In the genomic region with DNA sequence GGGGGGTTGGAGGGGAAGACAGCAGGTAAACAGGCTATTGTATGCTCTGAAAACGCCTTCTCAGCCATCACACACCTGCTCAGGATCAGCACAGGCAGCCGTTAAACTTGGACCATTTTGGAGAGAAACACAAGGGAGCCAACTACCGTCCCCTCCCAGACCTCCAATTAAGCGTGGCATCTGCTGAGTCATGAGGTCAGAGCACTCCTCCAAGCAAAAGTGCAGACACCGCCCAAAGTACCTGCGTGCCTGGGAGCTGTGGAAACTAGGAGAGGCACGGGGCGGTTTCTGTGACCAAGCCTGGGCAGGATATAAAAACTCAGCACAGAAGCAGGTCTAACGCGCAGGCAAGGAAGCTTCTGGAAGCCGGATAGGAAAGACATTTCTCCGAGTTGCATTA, we compare ENCODE assay signal across 7 mouse cellular contexts. TPM values are rescaled to one million over a fixed set of nuclear protein-coding genes. Genes with fewer than 3 reads are reported as not detected.
DNase-seq lines count a peak whose midpoint lies in the region.

No protein-coding gene starts in this region.

- no peak overlapping the region for H3K27ac ChIP-seq in forebrain, embryonic 10.5 days

- peak; percentile 41 to 76 for DNase-seq in urinary bladder, adult 18-20 months (ENCODE audit: low spot score in 2 of 2)
- DNase-seq in urinary bladder, postnatal 10 days (ENCODE audit: low spot score) = no peak
- peak; percentile 76 for DNase-seq in kidney, adult 18-20 months
- DNase-seq in lung, postnatal 10 days = peak; percentile 63
- no peak for DNase-seq in gastrocnemius, postnatal 25 days
- no peak for DNase-seq in left cerebral cortex, adult 8-10 months (ENCODE audit: low spot score in 2 of 2)
- DNase-seq in forebrain, embryonic 10.5 days (ENCODE audit: extremely low spot score, low spot score) = no peak

- no peaks in the 10 kb centered on the region for H3K36me3 ChIP-seq in forebrain, embryonic 10.5 days (replicated peaks)

- no peaks in the 10 kb centered on the region for H3K9me3 ChIP-seq in forebrain, embryonic 10.5 days

- WGBS in forebrain, embryonic 10.5 days = 47% methylated on average over 12 of the region's 12 CpGs

- H3K27me3 ChIP-seq in forebrain, embryonic 10.5 days (ENCODE audit: poor library complexity, severe bottlenecking) = no peaks in the 10 kb centered on the region

- H3K4me3 ChIP-seq in forebrain, embryonic 10.5 days = no peak overlapping the region

- peaks cover 28% of the 10 kb centered on the region for H3K4me1 ChIP-seq in forebrain, embryonic 10.5 days

RNA-seq across cellular contexts. Expression of a gene that starts 54.8 kb away (rescaled TPM):
- total RNA-seq in gastrocnemius, postnatal 25 days (2021) = 1 to 10 TPM; 3.2 to 3.4 TPM
- total RNA-seq in left cerebral cortex, adult 8-10 months (2022) = 10 to 100 TPM; 16.2 to 17.6 (median 17.2) TPM
- 27.7 and 28.7 TPM in 2 replicates for polyA plus RNA-seq in forebrain, embryonic 10.5 days (2016; fragmentation: Nextera tagmentation; extraction: Ambion mirVana)

Comparison
In these comparisons a context has a peak if more than half of its experiments do, and no peak if none do; other contexts are left out.
1. DNase-seq: peak in urinary bladder, adult 18-20 months (2 of 2), kidney, adult 18-20 months (single experiment) and lung, postnatal 10 days (single experiment); none in urinary bladder, postnatal 10 days (single experiment), gastrocnemius, postnatal 25 days (single experiment), left cerebral cortex, adult 8-10 months (0 of 2) and forebrain, embryonic 10.5 days (single experiment).